Mouse (Mus musculus): ENCODE measurements at regions not wholly inside any gene's neighbourhood (a gene's known extent, or its start where the extent isn't known, plus 50 kb on each side); places are given as distances from the start of the nearest gene placed in this dataset.
"Not testable (repeated sequence)": the region's sequence is repeated elsewhere in the genome, so short reads cannot be mapped to it uniquely, and the experiment has no call there.

GRCm38 (mm10) chr17:48688944-48689343 lies 234.2 kb downstream of the Unc5cl start:
- no peaks in the 10 kb centered on the region for H3K36me3 ChIP-seq (ENCODE audit: control insufficient read depth, insufficient read depth, low read length)
- no peak for DNase-seq (ENCODE audit: low spot score)
- H3K4me3 ChIP-seq (ENCODE audit: low read depth, low read length): no peak overlapping the region
- no peak overlapping the region for H3K9ac ChIP-seq (ENCODE audit: low read depth, low read length)
- H3K27ac ChIP-seq (ENCODE audit: low read depth, low read length): no peak overlapping the region
- 65% methylated on average over 2 of the region's 2 CpGs for whole genome bisulfite sequencing
- H3K4me2 ChIP-seq: no peak overlapping the region
- H3K4me1 ChIP-seq (replicated peaks; ENCODE audit: control insufficient read depth, insufficient read depth, low read length): no peaks in the 10 kb centered on the region
- H3K27me3 ChIP-seq (replicated peaks; ENCODE audit: control insufficient read depth, insufficient read depth, low read length): no peaks in the 10 kb centered on the region
- ATAC-seq (replicated peaks; ENCODE audit: low FRiP score): no peak
- no peaks in the 10 kb centered on the region for H3K9me3 ChIP-seq (ENCODE audit: control insufficient read depth, low read length)

GRCm38 (mm10) chr17:48698456-48698855 lies 233.7 kb upstream of the Lrfn2 start:
- Histone ChIP-seq H3K27me3 (replicated peaks; ENCODE audit: control insufficient read depth, insufficient read depth, low read length) (no peaks in the 10 kb centered on the region), H3K27ac (ENCODE audit: low read depth, low read length) (no peak overlapping the region), H3K4me2 (no peak overlapping the region), H3K4me1 (replicated peaks; ENCODE audit: control insufficient read depth, insufficient read depth, low read length) (no peaks in the 10 kb centered on the region), H3K4me3 (ENCODE audit: low read depth, low read length) (no peak overlapping the region), H3K36me3 (ENCODE audit: control insufficient read depth, insufficient read depth, low read length) (no peaks in the 10 kb centered on the region), H3K9me3 (ENCODE audit: control insufficient read depth, low read length) (no peaks in the 10 kb centered on the region), H3K9ac (ENCODE audit: low read depth, low read length) (no peak overlapping the region)
- no peak for ATAC-seq (replicated peaks; ENCODE audit: low FRiP score)
- no peak for DNase-seq (ENCODE audit: low spot score)
- WGBS: 67% methylated on average over 5 of the region's 5 CpGs

GRCm38 (mm10) chr17:48700591-48700990 lies 231.6 kb upstream of the Lrfn2 start:
- no peak overlapping the region for H3K4me3 ChIP-seq (ENCODE audit: low read depth, low read length)
- no peaks in the 10 kb centered on the region for H3K36me3 ChIP-seq (ENCODE audit: control insufficient read depth, insufficient read depth, low read length)
- H3K4me2 ChIP-seq: no peak overlapping the region
- no peak overlapping the region for H3K9ac ChIP-seq (ENCODE audit: low read depth, low read length)
- H3K4me1 ChIP-seq (replicated peaks; ENCODE audit: control insufficient read depth, insufficient read depth, low read length): no peaks in the 10 kb centered on the region
- no peak overlapping the region for H3K27ac ChIP-seq (ENCODE audit: low read depth, low read length)
- H3K9me3 ChIP-seq (ENCODE audit: control insufficient read depth, low read length): no peaks in the 10 kb centered on the region
- H3K27me3 ChIP-seq (replicated peaks; ENCODE audit: control insufficient read depth, insufficient read depth, low read length): no peaks in the 10 kb centered on the region
- DNase-seq (ENCODE audit: low spot score): no peak
- no peak for ATAC-seq (replicated peaks; ENCODE audit: low FRiP score)
- WGBS: 31% methylated on average over 10 of the region's 10 CpGs

- Histone ChIP-seq H3K9ac (ENCODE audit: low read depth, low read length) (no peak overlapping the region), H3K4me2 (no peak overlapping the region), H3K4me3 (ENCODE audit: low read depth, low read length) (no peak overlapping the region), H3K27ac (ENCODE audit: low read depth, low read length) (no peak overlapping the region), H3K9me3 (ENCODE audit: control insufficient read depth, low read length) (no peaks in the 10 kb centered on the region), H3K27me3 (replicated peaks; ENCODE audit: control insufficient read depth, insufficient read depth, low read length) (no peaks in the 10 kb centered on the region), H3K4me1 (replicated peaks; ENCODE audit: control insufficient read depth, insufficient read depth, low read length) (no peaks in the 10 kb centered on the region), H3K36me3 (ENCODE audit: control insufficient read depth, insufficient read depth, low read length) (no peaks in the 10 kb centered on the region)
- ATAC-seq (replicated peaks; ENCODE audit: low FRiP score) (no peak), DNase-seq (ENCODE audit: low spot score) (no peak)
- WGBS: 67% methylated on average over 4 of the region's 4 CpGs
Measured at GRCm38 (mm10) chr17:48720506-48720905, 211.7 kb upstream of the Lrfn2 start.

GRCm38 (mm10) chr17:48723286-48723685 lies 208.9 kb upstream of the Lrfn2 start:
- ATAC-seq (replicated peaks; ENCODE audit: low FRiP score) (no peak), DNase-seq (ENCODE audit: low spot score) (no peak)
- Histone ChIP-seq H3K36me3 (ENCODE audit: control insufficient read depth, insufficient read depth, low read length) (no peaks in the 10 kb centered on the region), H3K4me2 (no peak overlapping the region), H3K9me3 (ENCODE audit: control insufficient read depth, low read length) (no peaks in the 10 kb centered on the region), H3K27ac (ENCODE audit: low read depth, low read length) (no peak overlapping the region), H3K27me3 (replicated peaks; ENCODE audit: control insufficient read depth, insufficient read depth, low read length) (no peaks in the 10 kb centered on the region), H3K4me3 (ENCODE audit: low read depth, low read length) (no peak overlapping the region), H3K9ac (ENCODE audit: low read depth, low read length) (no peak overlapping the region), H3K4me1 (replicated peaks; ENCODE audit: control insufficient read depth, insufficient read depth, low read length) (no peaks in the 10 kb centered on the region)
- 75% methylated on average over 10 of the region's 10 CpGs for WGBS

GRCm38 (mm10) chr17:48724513-48725112 lies 207.6 kb upstream of the Lrfn2 start:
- Histone ChIP-seq H3K27ac (ENCODE audit: low read depth, low read length) (no peak overlapping the region), H3K36me3 (ENCODE audit: control insufficient read depth, insufficient read depth, low read length) (no peaks in the 10 kb centered on the region), H3K4me2 (no peak overlapping the region), H3K4me1 (replicated peaks; ENCODE audit: control insufficient read depth, insufficient read depth, low read length) (no peaks in the 10 kb centered on the region), H3K27me3 (replicated peaks; ENCODE audit: control insufficient read depth, insufficient read depth, low read length) (no peaks in the 10 kb centered on the region), H3K4me3 (ENCODE audit: low read depth, low read length) (no peak overlapping the region), H3K9ac (ENCODE audit: low read depth, low read length) (no peak overlapping the region), H3K9me3 (ENCODE audit: control insufficient read depth, low read length) (no peaks in the 10 kb centered on the region)
- DNase-seq (ENCODE audit: low spot score) (no peak), ATAC-seq (replicated peaks; ENCODE audit: low FRiP score) (no peak)
- 76% methylated on average over 11 of the region's 11 CpGs for WGBS

- ATAC-seq (replicated peaks; ENCODE audit: low FRiP score) (no peak), DNase-seq (ENCODE audit: low spot score) (no peak)
- Histone ChIP-seq H3K4me3 (ENCODE audit: low read depth, low read length) (no peak overlapping the region), H3K36me3 (ENCODE audit: control insufficient read depth, insufficient read depth, low read length) (no peaks in the 10 kb centered on the region), H3K9me3 (ENCODE audit: control insufficient read depth, low read length) (no peaks in the 10 kb centered on the region), H3K9ac (ENCODE audit: low read depth, low read length) (no peak overlapping the region), H3K4me1 (replicated peaks; ENCODE audit: control insufficient read depth, insufficient read depth, low read length) (no peaks in the 10 kb centered on the region), H3K4me2 (no peak overlapping the region), H3K27me3 (replicated peaks; ENCODE audit: control insufficient read depth, insufficient read depth, low read length) (no peaks in the 10 kb centered on the region), H3K27ac (ENCODE audit: low read depth, low read length) (no peak overlapping the region)
- WGBS: 54% methylated on average over 3 of the region's 3 CpGs
Measured at GRCm38 (mm10) chr17:48726460-48726859, 205.7 kb upstream of the Lrfn2 start.

GRCm38 (mm10) chr17:48733801-48734200 lies 198.4 kb upstream of the Lrfn2 start:
- Histone ChIP-seq H3K27ac (ENCODE audit: low read depth, low read length) (no peak overlapping the region), H3K36me3 (ENCODE audit: control insufficient read depth, insufficient read depth, low read length) (no peaks in the 10 kb centered on the region), H3K9ac (ENCODE audit: low read depth, low read length) (no peak overlapping the region), H3K27me3 (replicated peaks; ENCODE audit: control insufficient read depth, insufficient read depth, low read length) (no peaks in the 10 kb centered on the region), H3K4me2 (no peak overlapping the region), H3K4me3 (ENCODE audit: low read depth, low read length) (no peak overlapping the region), H3K4me1 (replicated peaks; ENCODE audit: control insufficient read depth, insufficient read depth, low read length) (no peaks in the 10 kb centered on the region), H3K9me3 (ENCODE audit: control insufficient read depth, low read length) (no peaks in the 10 kb centered on the region)
- 83% methylated on average over 9 of the region's 9 CpGs for WGBS
- no peak for DNase-seq (ENCODE audit: low spot score)
- ATAC-seq (replicated peaks; ENCODE audit: low FRiP score): no peak

- H3K9ac ChIP-seq (ENCODE audit: low read depth, low read length); DNase-seq (ENCODE audit: low spot score); ATAC-seq (replicated peaks; ENCODE audit: low FRiP score); H3K27me3 ChIP-seq (replicated peaks; ENCODE audit: control insufficient read depth, insufficient read depth, low read length); H3K27ac ChIP-seq (ENCODE audit: low read depth, low read length); H3K4me2 ChIP-seq; H3K4me3 ChIP-seq (ENCODE audit: low read depth, low read length); H3K36me3 ChIP-seq (ENCODE audit: control insufficient read depth, insufficient read depth, low read length); H3K9me3 ChIP-seq (ENCODE audit: control insufficient read depth, low read length); H3K4me1 ChIP-seq (replicated peaks; ENCODE audit: control insufficient read depth, insufficient read depth, low read length): not testable (repeated sequence)
- 79% methylated on average over 2 of the region's 2 CpGs for WGBS
Measured at GRCm38 (mm10) chr17:48737181-48737580, 195.0 kb upstream of the Lrfn2 start.

Data from liver, embryonic 11.5 days (tissue).